Mouse (Mus musculus) left cerebral cortex, postnatal 10 days (tissue): ENCODE results near the gene Cd300lb. TPM values are rescaled to one million over a fixed set of nuclear protein-coding genes. Genes with fewer than 3 reads are reported as not detected.
A peak's percentile ranks its signal among the peaks of the same experiment; 100 is the strongest.
"Not testable (repeated sequence)": the region's sequence is repeated elsewhere in the genome, so short reads cannot be mapped to it uniquely, and the experiment has no call there.

ENCODE experiments used
- DNase-seq, 2 experiments: peaks; one replicate each; pipeline ENCODE4 v3.0.0; 2021 to 2022; ENCODE audit warnings: low spot score in 2 of 2, mixed read lengths in 1 of 2; ENCODE audit errors: extremely low spot score in 1 of 2
- intact Hi-C: fragments of 180-260 bp; cut with DNase I; formaldehyde crosslinking; loops from one replicate; pipeline ENCODE4 v1.15.1; 2025
- total RNA-seq, 2 experiments: library from RNA; stranded (reverse); gene quantifications; 2 replicates each; pipeline ENCODE4 v1.2.3; 2021

The Cd300lb gene
- not detected for total RNA-seq

DNA sequence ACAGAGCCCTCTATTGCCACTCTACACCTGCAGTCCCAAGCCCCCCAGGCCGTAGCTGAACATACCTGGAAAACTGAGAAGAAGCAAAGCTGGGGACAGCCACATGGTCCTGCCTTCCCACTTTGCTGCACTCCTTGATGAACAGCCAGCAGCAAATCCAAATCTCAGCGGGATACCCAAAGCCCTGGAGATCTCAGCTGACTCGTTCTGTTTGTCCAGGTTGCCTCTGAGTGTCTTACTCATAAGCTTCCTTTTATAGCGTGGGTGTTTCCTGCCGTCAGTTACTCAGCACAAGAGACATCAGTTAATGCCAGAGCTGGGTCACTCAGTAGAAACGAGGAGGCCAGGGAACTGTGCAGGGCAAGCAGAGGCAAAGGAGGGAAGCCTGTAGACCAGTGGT, at the start of gene Cd300lb:
Gene Cd300lb (minus strand): TSS at position 243 of the 400 bp plus-strand sequence.
- intact Hi-C loops = no loop called here
- no peak for DNase-seq

DNA sequence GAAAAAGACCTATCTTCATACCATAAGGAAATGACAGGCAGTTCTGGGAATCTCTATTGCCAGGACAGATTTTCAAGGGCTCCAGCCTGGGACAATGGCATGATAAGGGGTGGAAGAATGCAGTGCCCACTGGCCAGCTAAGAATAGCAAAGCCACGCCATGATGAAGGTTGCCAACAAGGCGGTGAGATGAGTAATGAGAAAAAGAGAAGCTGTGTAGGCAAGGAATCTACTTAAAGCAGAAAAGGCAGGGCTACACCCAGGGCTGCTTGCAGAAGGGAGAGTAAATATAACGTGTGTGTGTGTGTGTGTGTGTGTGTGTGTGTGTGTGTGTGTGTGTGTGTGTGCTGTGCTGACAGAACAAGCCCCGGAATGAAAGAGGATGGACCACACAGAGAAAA, 47.7 kb upstream of the Cd300lb start:
- no peak for DNase-seq
- intact Hi-C loops = no loop called here

GRCm38 (mm10) chr11:114972726-114973125, 38.5 kb upstream of the Cd300lb start:
- intact Hi-C loops = no loop called here
- DNase-seq = no peak

GRCm38 (mm10) chr11:114968752-114969207, 34.6 kb upstream of the Cd300lb start, which contains the start of gene Cd300c:
Gene Cd300c (minus strand): TSS chr11:114969157.
- intact Hi-C loops = loop anchor here (5.0 kb wide), 1 partner anchor 34 kb away; the partner anchor contains the start of gene Cd300c2
- DNase-seq = peak in 1 of 2 experiments; percentile 2

DNA sequence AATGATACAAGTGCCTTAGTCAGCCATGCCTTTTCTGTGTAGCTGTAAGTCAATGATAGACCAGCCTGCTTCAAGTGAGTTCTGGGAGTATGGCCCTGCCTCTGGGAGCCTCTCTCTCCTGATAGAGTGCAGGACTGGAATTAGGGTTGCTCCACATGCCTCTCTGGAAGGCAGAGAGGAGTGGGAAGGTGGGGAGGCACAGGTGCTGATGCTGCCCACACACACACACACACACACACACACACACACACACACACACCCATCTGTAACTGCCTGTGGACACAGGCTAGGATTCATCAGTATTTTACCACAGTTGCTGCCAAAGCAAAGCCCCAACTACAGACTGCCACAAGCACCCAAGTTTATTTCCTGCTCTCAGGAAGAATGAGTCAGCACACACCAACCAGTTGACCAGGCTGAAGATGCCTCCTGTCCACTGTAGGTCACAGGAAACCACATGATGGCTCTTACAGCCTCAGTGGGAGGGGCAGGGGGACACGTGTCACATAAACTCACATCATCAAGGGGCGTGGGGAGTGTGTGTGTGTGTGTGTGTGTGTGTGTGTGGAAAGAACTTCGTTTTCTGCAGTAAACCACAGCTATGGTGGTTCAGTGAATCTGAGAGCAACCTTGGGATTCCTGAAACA, 31.1 kb upstream of the Cd300lb start:
- no peak for DNase-seq
- intact Hi-C loops = loop anchor here (5.0 kb wide), 1 partner anchor 37 kb away; the partner anchor contains the start of gene Cd300c2

- intact Hi-C loops = no loop called here
Observed at GRCm38 (mm10) chr11:114960369-114960768, 26.2 kb upstream of the Cd300lb start.

DNA sequence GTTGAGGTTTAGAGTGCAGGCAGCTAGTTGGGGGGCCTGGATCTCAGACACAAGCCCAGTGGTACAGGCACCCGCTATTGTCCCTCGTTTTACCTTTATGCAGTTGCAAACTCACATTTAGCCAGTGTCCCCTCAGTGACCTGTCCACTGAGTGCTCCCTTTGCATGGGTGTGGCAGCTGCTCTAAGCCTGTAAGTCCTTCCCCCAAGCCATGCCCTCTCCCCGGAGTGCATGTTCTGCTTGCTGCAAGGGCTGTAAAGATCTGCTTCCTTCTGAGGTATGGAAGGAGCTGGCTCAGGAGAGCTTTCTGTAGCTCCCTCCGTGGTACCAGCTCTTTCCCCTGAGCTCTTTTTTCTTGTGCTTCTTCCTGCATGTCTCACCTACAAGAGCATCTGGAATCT, 595 bp downstream of the Cd300lb start:
- intact Hi-C loops = no loop called here
- no peak for DNase-seq

More at GRCm38 (mm10) chr11:114960369-114960768, 26.2 kb upstream of the Cd300lb start:
- DNase-seq = no peak

DNA sequence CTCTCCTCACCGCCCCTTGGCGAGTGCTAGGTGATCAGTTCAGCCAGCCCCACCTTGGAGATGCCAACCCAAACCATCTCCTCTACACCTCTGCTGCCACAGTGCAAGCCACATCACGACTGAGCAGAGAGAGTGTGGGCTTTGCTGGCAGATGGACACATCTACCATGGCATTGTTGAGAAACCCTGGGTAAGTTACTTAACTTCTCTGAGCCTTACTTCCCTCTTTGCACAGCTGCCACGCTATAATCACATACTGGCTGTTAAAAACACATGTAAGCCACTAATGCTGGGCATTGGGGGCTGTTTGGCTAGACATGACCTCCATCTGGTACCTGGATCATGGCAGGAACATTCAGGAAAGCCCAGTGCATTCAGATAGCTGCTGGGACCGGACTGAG, 3.1 kb downstream of the Cd300lb start:
- DNase-seq = no peak
- intact Hi-C loops = no loop called here

GRCm38 (mm10) chr11:114929581-114929980, 4.6 kb downstream of the Cd300lb start:
- intact Hi-C loops = no loop called here
- DNase-seq = no peak

DNA sequence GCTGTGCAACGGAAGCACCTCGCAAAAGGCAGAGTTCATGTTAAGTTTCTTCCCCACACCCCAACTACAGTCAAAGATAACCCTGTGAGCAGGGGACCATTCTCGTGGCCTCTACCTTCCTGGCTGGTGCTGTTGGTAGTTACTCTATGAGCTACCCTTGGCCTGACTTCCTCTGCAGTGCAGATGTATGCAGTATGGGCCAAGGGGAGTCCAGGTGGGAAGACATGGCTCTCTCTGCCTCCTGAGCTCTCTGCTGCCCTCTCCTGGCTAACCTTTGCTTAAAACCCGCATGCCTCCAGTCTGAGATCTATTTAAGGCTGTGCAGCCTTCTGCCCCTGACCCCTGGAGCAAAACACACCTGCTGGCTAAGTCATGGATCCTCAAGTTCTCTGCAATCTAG, 10.2 kb downstream of the Cd300lb start:
- intact Hi-C loops = no loop called here
- DNase-seq = no peak

DNA sequence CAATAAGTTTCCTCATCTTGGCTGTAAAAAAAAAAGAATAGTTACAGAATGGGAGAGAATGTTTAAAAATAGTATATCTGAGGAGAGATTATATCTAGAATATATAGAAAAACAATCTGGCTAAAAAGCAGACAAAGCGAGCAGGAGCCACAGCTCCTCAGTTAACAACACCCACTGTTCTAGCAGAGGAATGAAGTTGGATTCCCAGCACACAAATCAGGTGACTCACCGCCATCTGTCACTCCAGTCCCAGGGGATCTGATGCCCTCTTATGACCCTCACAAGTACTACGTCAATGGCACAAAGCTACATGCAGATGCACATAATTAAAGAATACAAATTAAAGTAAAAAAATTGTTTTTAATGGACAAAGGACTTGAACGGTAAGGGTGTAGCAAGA, 11.7 kb downstream of the Cd300lb start:
- DNase-seq = no peak
- intact Hi-C loops = no loop called here

DNA sequence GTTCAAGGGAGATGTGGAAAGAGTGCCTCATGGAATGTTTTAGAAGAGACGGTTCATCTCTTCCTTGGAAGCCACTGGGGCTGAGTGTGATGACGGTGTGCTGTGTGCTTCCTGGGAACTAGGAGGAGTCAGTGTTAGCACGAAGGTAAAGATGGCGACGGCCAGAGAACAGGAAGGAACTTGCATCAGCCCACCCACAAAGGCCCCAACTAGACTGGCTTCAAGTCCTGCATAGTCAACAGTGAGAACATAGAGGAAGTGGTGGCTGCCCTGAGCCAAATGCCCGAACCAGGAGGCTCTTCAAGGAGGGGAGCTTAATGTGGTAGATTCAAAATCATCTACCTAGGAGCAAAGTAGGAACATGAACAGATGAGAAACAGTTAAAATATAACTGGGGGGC, 17.1 kb downstream of the Cd300lb start:
- DNase-seq = no peak
- intact Hi-C loops = loop anchor here (5.0 kb wide), 1 partner anchor 40 kb away; no protein-coding TSS in a partner anchor

DNA sequence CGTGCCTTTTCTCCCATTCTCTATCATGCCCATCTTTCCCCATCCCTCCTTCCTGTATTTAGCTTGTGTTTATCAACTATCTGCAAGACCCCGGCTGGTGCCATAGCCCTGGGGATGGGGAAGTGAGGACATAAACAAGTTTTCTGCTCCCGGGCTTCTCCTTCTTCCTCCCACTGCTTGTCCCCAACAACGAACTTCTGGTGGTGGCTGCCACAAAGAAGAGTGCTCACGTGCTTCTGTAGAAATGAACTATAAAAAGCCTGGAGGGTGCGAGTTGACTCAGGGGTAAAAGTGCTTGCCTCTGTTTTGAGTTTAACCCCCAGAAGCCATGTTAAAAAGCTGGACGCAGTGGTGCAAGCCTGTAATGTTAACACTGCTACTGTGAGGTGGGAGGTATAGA, 19.2 kb downstream of the Cd300lb start:
- DNase-seq = no peak
- intact Hi-C loops = loop anchor here (5.0 kb wide), 3 partner anchors 38 to 243 kb away; no protein-coding TSS in a partner anchor

DNA sequence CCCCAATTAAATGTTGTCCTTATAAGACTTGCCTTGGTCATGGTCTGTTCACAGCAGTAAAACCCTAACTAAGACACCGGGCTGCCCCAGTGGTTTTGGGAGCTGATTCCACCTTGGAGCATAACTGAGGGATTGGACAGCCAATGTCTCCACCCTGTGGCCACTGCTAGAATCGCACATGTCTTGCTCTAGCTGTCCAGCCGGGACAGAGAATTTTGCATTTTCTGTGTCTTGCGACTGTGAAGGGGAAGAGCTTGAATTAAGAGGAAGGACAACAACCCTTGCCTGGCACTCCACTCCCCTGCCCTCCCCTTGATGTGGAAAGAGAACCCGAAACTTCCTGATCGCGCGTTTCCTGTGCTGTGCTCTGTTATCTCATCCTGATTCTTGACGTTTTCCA, 21.3 kb downstream of the Cd300lb start:
- intact Hi-C loops = loop anchor here (2.0 to 5.0 kb wide), 3 partner anchors 100 to 241 kb away; no protein-coding TSS in a partner anchor
- DNase-seq = peak; percentile 78 to 84

- intact Hi-C loops, DNase-seq: not testable (repeated sequence)
Observed at GRCm38 (mm10) chr11:114909538-114909937, 24.6 kb downstream of the Cd300lb start.

- intact Hi-C loops = no loop called here
- DNase-seq = no peak
Observed at GRCm38 (mm10) chr11:114908086-114908485, 26.1 kb downstream of the Cd300lb start.

GRCm38 (mm10) chr11:114907567-114907966, 26.6 kb downstream of the Cd300lb start:
- intact Hi-C loops = no loop called here
- no peak for DNase-seq

GRCm38 (mm10) chr11:114903224-114903623, 31.0 kb downstream of the Cd300lb start:
- intact Hi-C loops = no loop called here
- DNase-seq = no peak

GRCm38 (mm10) chr11:114898026-114898425, 36.2 kb downstream of the Cd300lb start:
- intact Hi-C loops = no loop called here
- DNase-seq = no peak

DNA sequence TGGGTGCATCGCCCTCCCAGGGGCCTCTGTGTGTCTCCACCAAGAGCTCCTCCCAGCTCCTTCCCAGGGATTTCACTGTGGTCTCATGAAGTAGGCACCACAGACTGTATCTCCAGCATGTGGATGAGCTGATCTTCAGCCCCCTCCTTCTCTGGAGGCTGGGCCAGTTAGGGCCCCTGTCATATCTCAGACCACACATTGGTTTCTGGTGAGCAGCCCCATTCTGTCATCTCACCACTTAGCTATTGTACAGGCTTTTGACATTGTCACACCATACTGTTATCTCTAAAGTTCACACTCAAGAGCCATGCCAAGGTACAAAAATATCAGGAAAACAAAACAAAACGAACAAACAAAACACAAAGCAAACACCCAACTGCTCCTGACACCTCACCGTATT, 38.1 kb downstream of the Cd300lb start:
- intact Hi-C loops = no loop called here
- DNase-seq = no peak
